Mouse (Mus musculus) layer of hippocampus, postnatal 14 days (tissue): ENCODE measurements around the gene Tnfrsf13c. TPM values are rescaled to one million over a fixed set of nuclear protein-coding genes. Genes with fewer than 3 reads are reported as not detected.
"Not testable (repeated sequence)": the region's sequence is repeated elsewhere in the genome, so short reads cannot be mapped to it uniquely, and the experiment has no call there.

Experiments used
- DNase-seq, 2 experiments: peaks; one replicate each; pipeline ENCODE4 v3.0.0; 2021 to 2022; ENCODE audit warnings: low spot score in 2 of 2, mixed read lengths in 1 of 2
- long read RNA-seq, 2 experiments: library from polyadenylated mRNA; stranded (forward); transcript quantifications; one replicate each; pipeline ENCODE4 v2.0.0; 2021
- total RNA-seq, 2 experiments: library from RNA; stranded (reverse); gene quantifications; 2 replicates each; pipeline ENCODE4 v1.2.3; 2021

The Tnfrsf13c gene
- total RNA-seq = under 1 TPM; 0.36 to 0.41 TPM
- long read RNA-seq, experiment 1 = 0 reads
- long read RNA-seq, experiment 2 = 0 reads

DNA sequence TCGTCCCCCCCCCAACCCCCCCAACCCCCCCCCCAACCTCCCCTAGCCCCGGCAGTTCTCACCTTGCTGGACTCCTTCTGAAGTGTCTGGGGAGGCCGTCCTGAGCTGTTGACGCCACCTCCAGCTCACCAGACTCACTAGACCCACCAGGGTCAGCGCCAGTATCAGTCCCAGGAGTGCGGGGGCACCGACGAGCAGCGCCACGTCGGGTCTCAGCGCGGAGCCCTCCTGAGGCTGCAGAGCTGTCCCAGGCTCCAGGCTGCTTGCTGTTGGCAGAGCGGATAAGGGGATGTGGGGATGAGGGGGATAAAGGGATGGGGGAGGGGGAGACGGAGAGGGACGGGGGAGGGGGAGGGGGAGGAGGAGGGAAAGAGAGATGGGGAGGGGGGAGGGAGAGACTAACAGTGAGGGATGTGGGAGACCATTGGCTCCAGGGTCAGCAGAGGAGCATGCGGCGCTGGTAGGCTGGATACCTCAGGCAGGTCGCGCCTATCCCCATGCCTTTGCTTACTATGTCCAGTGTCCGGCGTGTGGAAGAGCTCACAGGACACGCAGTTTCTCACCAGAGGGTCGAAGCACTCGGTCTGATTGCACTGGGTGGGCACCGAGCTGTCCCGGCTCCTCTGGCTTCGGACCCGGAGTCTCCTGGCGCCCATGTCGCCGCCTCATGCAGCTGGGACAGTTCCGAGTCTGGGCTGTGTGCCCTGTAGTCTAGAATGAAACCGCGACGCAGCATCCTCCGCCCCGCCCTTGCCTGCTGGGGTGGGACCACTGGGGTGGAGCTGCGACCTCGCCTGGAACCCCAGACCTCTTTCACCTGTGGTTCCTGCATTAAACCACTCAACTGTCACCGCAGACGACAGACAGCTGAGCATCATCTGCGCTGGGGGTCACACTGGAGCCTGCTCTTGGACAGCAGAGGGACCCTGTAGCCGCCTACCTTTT is at the start of gene Tnfrsf13c:
Gene Tnfrsf13c (minus strand): TSS at position 713 of the 945 bp plus-strand sequence.
- DNase-seq = no peak

DNA sequence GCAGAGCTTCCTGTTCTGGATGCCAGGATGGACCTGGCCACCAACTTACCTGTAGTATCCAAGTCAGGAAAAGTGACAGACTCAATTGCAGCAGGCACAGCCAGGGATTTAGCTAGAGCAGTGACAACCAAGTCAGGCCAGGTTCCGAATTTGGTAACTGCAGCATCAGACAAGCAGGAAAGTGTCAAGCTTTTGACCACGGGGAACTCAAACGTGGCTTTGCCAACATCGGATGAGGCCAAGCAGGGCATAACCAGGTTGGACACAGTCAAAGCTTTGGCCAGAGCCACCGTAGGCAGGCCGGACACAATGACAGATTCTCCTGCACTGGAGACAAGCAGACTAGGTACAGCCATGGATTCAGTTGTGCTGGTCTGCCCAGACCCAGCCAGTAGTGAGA is 48.1 kb upstream of the Tnfrsf13c start:
- no peak for DNase-seq

DNA sequence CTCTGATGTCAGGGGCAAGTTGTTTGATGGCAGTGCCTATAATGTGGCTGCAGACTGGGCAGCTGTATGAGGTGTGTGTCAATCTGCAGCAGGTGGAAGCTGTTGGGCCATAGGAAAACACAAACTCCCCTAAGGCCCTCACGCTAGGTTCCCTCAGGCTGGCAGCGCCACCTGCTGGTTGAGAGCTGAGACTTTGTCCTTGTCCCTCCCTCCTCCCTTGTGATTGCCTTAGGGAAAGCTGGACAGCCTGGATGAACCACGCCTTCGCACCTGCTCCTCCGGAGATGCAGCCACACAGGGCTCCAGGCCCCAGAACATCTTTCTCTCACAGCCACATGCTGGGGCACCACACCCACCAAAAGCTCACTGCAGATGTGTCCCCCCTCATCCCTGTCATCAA is 47.0 kb upstream of the Tnfrsf13c start:
- peak; percentile 61 to 74 for DNase-seq

GRCm38 (mm10) chr15:82268783-82269182 is 44.6 kb upstream of the Tnfrsf13c start:
- DNase-seq = no peak

- DNase-seq = peak; percentile 52 to 63
These were observed 44.0 kb upstream of the Tnfrsf13c start for GRCm38 (mm10) chr15:82268185-82268584.

DNA sequence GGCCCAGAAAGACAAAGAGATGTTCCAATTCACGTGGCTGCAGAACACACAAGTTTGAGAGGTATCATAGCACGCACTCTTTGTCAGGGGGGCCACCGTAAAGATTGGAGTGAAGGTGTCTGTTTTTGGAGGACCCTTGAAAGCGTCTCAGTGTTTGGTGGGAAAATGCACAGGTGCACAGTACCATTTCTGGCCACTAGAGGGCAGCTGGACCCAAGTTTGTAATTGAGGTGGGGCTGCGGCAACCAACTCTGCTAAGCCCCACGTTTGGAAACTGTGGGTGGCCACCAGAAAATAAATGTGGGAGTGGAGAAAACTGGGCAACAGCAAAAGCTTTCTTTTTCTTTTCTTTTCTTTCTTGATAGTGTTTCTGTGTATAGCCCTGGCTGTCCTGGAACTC is 42.2 kb upstream of the Tnfrsf13c start:
- peak; percentile 69 to 71 for DNase-seq

- peak; percentile 74 to 75 for DNase-seq
These were observed 35.3 kb upstream of the Tnfrsf13c start for GRCm38 (mm10) chr15:82259510-82259909.

GRCm38 (mm10) chr15:82255944-82256383 is 31.8 kb upstream of the Tnfrsf13c start:
- peak; percentile 87 to 94 for DNase-seq

- DNase-seq = no peak
These were observed 31.1 kb upstream of the Tnfrsf13c start for GRCm38 (mm10) chr15:82255248-82255647.

DNA sequence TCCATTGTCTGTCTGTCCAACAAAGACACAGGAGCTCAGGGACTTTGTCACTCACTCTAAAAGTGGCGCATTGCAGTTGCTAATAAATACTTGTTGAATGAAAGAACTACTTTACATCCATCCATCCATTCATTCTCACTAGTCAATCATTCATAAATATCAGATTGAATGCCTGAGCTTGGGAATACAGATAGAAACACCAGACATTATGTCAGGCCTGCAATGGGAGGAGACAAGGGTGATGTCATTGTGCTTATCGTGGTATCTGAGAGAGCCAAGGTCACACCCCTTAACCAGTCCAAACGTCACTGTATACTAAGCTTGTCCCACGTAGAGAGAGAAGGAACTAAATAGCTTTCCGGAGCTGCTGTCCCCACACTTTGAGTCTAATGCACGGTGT is 27.9 kb upstream of the Tnfrsf13c start, which contains the start of gene 1500009C09Rik:
Gene 1500009C09Rik (plus strand): TSS at position 301 of the 400 bp plus-strand sequence.
- no peak for DNase-seq

GRCm38 (mm10) chr15:82251579-82251978 is 27.4 kb upstream of the Tnfrsf13c start:
- DNase-seq = no peak

GRCm38 (mm10) chr15:82247131-82247776 is 23.1 kb upstream of the Tnfrsf13c start:
- no peak for DNase-seq

- not testable (repeated sequence) for DNase-seq
These were observed 20.6 kb upstream of the Tnfrsf13c start for GRCm38 (mm10) chr15:82244805-82245161.

GRCm38 (mm10) chr15:82244115-82244804 is 20.1 kb upstream of the Tnfrsf13c start, which contains the start of gene Cenpm:
Gene Cenpm, minus strand, starts transcription at chr15:82244748.
- peak; percentile 94 to 96 for DNase-seq

GRCm38 (mm10) chr15:82243742-82244114 is 19.6 kb upstream of the Tnfrsf13c start:
- DNase-seq = no peak

DNA sequence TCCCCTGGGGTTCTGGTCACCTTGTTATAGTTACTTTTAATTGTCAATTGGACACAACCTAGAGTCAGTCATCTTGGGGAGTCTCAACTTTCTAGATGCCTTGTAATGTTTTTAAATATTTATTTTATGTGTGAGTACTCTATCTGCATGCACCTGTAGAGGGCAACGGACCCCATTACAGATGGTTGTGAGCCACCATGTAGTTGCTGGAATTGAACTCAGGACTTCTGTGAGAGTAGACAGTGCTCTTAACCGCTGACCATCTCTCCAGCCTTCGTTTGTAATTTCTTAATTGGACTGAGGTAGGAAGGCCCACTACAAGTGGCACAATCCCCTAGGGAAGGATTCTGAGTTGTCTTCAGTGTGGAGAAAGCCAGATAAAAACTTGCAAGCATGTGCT is 19.1 kb upstream of the Tnfrsf13c start:
- DNase-seq = no peak

- peak; percentile 85 to 88 for DNase-seq
These were observed 12.4 kb upstream of the Tnfrsf13c start for GRCm38 (mm10) chr15:82236565-82236964.

DNA sequence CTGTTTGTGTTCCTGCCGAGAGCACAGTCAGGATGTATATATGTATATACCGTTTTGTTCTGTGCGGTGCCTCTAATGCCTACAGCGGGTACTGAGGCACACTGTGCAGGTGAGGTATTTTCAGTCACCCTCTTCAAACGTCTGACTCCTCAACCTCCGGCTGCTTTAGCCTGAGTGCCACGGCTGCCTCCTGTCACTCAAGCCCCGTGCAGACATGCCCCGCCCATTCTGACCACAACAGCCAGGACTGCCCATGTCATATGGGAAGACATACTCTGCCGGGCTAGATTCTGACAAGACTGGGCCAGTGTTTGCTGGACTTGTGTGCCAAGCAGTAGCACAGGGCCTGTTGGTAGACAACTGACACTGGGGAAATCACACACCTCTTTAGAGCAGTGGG is 11.5 kb upstream of the Tnfrsf13c start:
- DNase-seq = no peak

- no peak for DNase-seq
These were observed 8.5 kb upstream of the Tnfrsf13c start for GRCm38 (mm10) chr15:82232651-82233050.

GRCm38 (mm10) chr15:82231591-82232378 is 7.6 kb upstream of the Tnfrsf13c start:
- DNase-seq = peak; percentile 52 to 54

DNA sequence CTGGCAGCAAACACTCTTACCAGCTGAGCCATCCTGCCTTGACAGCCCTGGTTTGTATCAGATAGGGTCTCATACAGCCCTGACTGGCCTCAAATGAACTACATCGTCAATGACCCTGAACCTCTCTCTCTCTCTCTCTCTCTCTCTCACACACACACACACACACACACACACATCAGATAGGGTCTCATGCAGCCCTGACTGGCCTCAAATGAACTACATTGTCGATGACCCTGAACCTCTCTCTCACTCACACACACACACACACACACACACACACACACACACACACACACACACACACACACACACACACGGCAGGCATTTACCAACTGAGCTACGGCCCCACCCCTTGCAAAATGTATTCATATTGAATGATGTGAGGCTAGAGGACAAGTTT is 6.9 kb upstream of the Tnfrsf13c start:
- no peak for DNase-seq
